Mouse (Mus musculus) adrenal gland, adult 8-10 months (tissue): Measurements from ENCODE around the gene Arhgef39. TPM values are rescaled to one million over a fixed set of nuclear protein-coding genes. Genes with fewer than 3 reads are reported as not detected.

ENCODE experiments used
- DNase-seq: peaks from one replicate; pipeline ENCODE4 v3.0.0; 2022
- total RNA-seq, 4 experiments: library from RNA; stranded (reverse); gene quantifications; 2 replicates each; pipeline ENCODE4 v1.2.4; 2022

Gene Arhgef39
- total RNA-seq, 4 experiments from 2014 or later, result 0.73 to 2.0 (median 1.2) TPM

DNA sequence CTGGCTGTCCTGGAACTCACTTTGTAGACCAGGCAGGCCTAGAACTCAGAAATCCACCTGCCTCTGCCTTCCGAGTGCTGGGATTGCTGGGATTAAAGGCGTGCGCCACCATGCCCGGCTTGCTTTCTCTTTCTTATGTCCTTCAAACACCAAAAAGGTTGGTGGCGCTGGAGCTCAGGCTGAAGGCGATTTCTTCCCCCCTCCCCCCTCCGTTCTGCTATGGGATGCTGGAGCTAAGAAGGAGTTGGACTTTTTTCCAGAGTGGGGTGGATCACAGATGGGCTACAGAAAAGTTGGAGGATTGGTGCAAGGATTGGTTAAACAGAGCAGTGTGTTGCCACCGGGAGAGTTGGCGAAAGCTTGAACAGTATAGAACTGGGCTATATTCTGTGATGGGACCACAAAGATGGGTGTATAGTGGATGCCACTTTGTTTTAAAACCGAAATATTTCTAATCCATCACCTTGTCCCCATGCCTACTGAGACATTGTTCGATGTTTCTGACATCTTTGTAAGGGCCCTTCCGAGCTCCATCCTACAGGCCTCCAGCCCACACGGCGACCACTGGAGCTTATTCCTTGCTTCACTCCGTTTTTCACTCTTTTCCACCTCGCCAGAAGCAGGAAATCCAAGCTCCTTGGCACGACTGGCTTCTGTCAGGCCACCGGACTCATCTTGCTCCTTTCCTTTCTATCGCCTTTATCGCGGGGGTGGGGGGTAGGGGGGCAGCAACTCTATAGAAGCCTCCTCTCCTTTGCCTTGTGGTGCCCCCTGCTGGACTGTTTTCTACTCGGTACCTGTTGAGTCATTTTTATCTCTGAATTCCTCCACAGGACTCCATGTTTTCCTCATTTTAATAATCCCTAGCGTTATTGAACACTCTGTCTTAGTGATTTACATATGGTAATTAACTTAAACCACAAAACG lies 20.3 kb downstream of the Arhgef39 start:
- DNase-seq, result no peak

DNA sequence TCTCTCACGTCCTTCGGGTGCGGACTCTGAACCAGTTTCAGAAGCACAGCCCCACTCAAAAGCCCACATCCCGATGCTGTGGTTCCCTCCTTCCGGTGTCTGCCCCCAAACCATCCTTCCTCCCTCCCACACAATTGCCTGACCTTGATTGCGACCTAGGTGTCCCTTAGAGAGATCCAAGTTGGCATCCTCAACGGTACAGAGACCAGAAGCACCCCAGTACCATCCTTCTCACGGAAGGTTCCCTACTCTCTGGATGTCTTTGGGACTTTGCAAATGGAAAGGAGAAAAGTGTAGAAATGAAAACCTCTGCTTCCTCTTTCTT lies 21.0 kb downstream of the Arhgef39 start:
- no peak for DNase-seq

- DNase-seq, result peak; percentile 83
These were observed 21.5 kb downstream of the Arhgef39 start for GRCm38 (mm10) chr4:43477857-43478533.

DNA sequence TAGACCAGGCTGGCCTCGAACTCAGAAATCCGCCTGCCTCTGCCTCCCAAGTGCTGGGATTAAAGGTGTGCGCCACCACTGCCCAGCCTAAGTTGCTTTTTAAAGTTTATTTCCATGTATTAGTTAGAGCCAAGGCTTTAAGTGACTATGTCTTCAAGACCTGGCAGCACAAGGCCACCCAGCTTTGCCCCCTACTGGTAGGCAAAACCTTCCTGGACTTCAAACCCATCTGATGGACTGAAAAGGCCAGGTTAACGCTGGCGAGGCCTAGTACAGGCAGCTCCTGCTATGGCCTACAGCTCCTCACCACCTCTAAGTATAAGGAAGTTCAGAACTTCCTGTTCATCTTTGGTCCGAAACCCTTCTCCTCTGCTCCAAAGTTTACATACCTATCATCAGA lies 22.9 kb downstream of the Arhgef39 start:
- DNase-seq, result no peak

- no peak for DNase-seq
These were observed 25.9 kb downstream of the Arhgef39 start for GRCm38 (mm10) chr4:43473636-43474035.

DNA sequence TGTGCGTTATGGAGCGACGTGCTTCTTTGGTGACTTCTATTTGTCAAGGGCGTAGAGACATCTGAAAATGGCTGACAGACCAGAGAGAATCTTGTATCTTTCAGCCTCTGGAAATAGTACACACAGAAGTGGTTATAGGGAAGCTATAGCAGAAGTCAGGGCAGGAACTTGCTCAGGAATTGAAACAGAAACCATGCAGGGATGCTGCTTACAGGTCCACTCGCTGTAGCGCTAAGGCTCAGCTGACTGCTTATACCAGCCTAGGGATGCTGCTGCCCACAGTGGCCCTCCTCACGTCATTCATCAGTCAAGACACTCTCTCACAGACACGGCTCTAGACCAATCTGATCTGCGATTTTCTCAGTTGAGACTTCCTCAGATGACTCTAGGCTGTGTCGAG lies 29.2 kb downstream of the Arhgef39 start:
- DNase-seq, result no peak

DNA sequence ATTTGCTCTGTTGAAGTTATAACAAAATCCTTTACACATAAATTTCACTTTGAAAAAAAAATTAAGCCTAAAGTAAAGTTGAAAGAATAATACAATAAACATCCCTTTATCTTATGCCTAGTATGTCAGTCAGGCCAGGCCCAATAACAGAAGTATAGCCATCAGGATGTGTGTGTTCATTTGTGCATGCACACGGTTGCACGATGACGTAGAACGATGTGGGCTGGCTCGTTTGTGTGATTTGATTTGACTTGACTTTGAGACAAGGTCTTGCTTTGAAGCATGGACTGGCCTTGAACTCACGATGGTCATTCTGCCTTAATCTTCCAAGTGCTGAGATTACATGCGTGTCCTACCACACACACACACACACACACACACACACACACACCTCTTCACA lies 32.6 kb downstream of the Arhgef39 start:
- no peak for DNase-seq

- no peak for DNase-seq
These were observed 33.6 kb downstream of the Arhgef39 start for GRCm38 (mm10) chr4:43465935-43466334.

- DNase-seq, result no peak
These were observed 36.4 kb downstream of the Arhgef39 start for GRCm38 (mm10) chr4:43463102-43463501.

DNA sequence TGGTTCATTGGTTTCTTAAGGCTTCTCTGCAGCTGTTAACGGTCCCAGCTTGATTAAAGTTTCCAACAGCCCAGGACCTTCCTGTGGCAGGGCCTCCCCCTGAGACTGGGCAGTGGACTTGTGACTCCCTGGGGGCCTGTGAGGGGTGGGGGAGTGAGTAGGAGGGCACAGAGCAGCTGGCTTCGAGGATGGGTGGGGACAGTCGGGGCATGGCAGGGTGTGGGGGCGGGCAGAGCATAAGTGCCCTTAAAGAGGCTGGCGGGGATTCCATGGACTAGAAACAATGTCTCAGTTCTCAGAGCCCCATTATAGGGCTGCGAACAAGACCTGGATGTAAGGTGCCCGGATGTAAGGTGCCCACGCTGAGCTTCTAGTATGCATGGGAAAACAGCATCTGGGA lies 42.4 kb downstream of the Arhgef39 start:
- no peak for DNase-seq

GRCm38 (mm10) chr4:43456470-43456869 lies 43.0 kb downstream of the Arhgef39 start:
- no peak for DNase-seq

GRCm38 (mm10) chr4:43454041-43454836 lies 45.3 kb downstream of the Arhgef39 start, which contains the start of gene Cd72:
Gene Cd72, minus strand, starts transcription at chr4:43454628.
- no peak for DNase-seq

GRCm38 (mm10) chr4:43453413-43453812 lies 46.1 kb downstream of the Arhgef39 start:
- no peak for DNase-seq

DNA sequence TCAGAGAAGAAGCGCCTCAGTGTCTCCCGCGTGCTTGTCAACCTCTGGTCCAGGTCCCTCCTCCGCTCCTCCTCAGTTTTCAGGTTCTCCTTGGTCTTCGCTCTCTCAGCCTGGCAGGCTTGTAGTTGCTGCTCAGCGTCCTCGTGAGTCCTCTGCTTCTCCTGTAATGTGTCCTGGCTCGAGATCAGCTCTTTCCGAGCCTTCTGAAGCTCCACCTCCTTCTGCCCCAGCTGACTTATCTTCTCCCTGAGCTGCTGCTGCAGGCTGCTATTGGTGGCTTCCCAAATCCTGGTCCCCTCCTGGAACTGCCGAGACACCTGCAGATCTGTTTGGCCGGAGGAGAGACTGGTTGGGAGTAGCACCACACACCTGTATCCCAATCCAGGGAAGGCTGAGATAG lies 47.2 kb downstream of the Arhgef39 start:
- DNase-seq, result no peak

- no peak for DNase-seq
These were observed 50.9 kb downstream of the Arhgef39 start for GRCm38 (mm10) chr4:43448554-43448953.

GRCm38 (mm10) chr4:43447251-43447650 lies 52.2 kb downstream of the Arhgef39 start:
- no peak for DNase-seq

Other genes starting within 250 kb of the Arhgef39 start
- gene Atp8b5, start 232.5 kb downstream of the Arhgef39 start, total RNA-seq, result 1 to 10 TPM in 2 of 4 experiments, under 1 TPM in 2; 0.61 to 1.3 (median 0.99) TPM
- 10 to 100 TPM; 38.8 to 46.9 (median 43.2) TPM for gene Rusc2, start 117.7 kb downstream of the Arhgef39 start, total RNA-seq
- gene Fam166b, start 70.6 kb downstream of the Arhgef39 start, total RNA-seq, result not detected
- gene Tesk1, start 57.8 kb downstream of the Arhgef39 start, total RNA-seq, result 10 to 100 TPM; 55.1 to 64.9 (median 59.3) TPM
- 1 to 10 TPM; 1.6 to 5.6 (median 4.9) TPM for gene Cd72, start 45.1 kb downstream of the Arhgef39 start, total RNA-seq
- under 1 TPM in 1 of 4 experiments, not detected in 3; 0.48 TPM for gene Sit1, start 16.0 kb downstream of the Arhgef39 start, total RNA-seq
- gene Ccdc107, start 6.8 kb downstream of the Arhgef39 start, total RNA-seq, result 10 to 100 TPM; 60.5 to 81.9 (median 64.0) TPM
- under 1 TPM in 3 of 4 experiments, not detected in 1; 0.32 to 0.68 (median 0.56) TPM for gene Car9, start 7.3 kb upstream of the Arhgef39 start, total RNA-seq
- 10 to 100 TPM; 32.3 to 89.4 (median 52.6) TPM for gene Tpm2, start 24.1 kb upstream of the Arhgef39 start, total RNA-seq
- gene Creb3, start 62.6 kb upstream of the Arhgef39 start, total RNA-seq, result 100 to 1,000 TPM; 141 to 201 (median 150) TPM
- gene Tln1, start 63.0 kb upstream of the Arhgef39 start, total RNA-seq, result 100 to 1,000 TPM; 249 to 319 (median 289) TPM
- 10 to 100 TPM; 41.0 to 66.1 (median 56.9) TPM for gene Rgp1, start 79.0 kb upstream of the Arhgef39 start, total RNA-seq
- 10 to 100 TPM; 11.1 to 19.1 (median 15.7) TPM for gene Gba2, start 79.2 kb upstream of the Arhgef39 start, total RNA-seq
- 1 to 10 TPM; 2.0 to 2.7 (median 2.4) TPM for gene Msmp, start 84.8 kb upstream of the Arhgef39 start, total RNA-seq
- 10 to 100 TPM; 29.6 to 78.6 (median 54.0) TPM for gene Npr2, start 132.2 kb upstream of the Arhgef39 start, total RNA-seq
- 1 to 10 TPM in 3 of 4 experiments, under 1 TPM in 1; 0.58 to 2.3 (median 1.4) TPM for gene Spag8, start 153.9 kb upstream of the Arhgef39 start, total RNA-seq
- gene Hint2, start 156.8 kb upstream of the Arhgef39 start, total RNA-seq, result 100 to 1,000 TPM in 1 of 4 experiments, 10 to 100 TPM in 3; 80.8 to 112 (median 97.8) TPM
- 10 to 100 TPM in 2 of 4 experiments, 1 to 10 TPM in 2; 6.0 to 10.9 (median 8.3) TPM for gene Tmem8b, start 169.3 kb upstream of the Arhgef39 start, total RNA-seq
- under 1 TPM; 0.14 to 0.67 (median 0.41) TPM for gene Fam221b, start 169.4 kb upstream of the Arhgef39 start, total RNA-seq
- gene Olfr70, start 201.1 kb upstream of the Arhgef39 start, total RNA-seq, result not detected
- not detected for gene Olfr71, start 210.6 kb upstream of the Arhgef39 start, total RNA-seq
- gene Hrct1, start 227.5 kb upstream of the Arhgef39 start, total RNA-seq, result 1 to 10 TPM; 1.4 to 4.8 (median 2.6) TPM
- 1 to 10 TPM; 1.6 to 2.3 (median 1.9) TPM for gene Spaar, start 230.3 kb upstream of the Arhgef39 start, total RNA-seq